Mouse (Mus musculus) bone marrow, adult 2 months (tissue): ENCODE results near the gene Vti1a.

ENCODE experiments used
- CTCF ChIP-seq: fragments of 200-500 bp; IDR thresholded peaks from 2 replicates; pipeline ENCODE4 v1.5.1; 2011; ENCODE audit warnings: low read length, control low read depth; ENCODE audit not compliant: control insufficient read depth, insufficient read depth
- POLR2A ChIP-seq: fragments of 200-500 bp; IDR thresholded peaks from 2 replicates; pipeline ENCODE4 v1.6.1; 2011; ENCODE audit warnings: low read depth, mild to moderate bottlenecking, control low read depth, low read length, borderline replicate concordance; ENCODE audit not compliant: control insufficient read depth

GRCm38 (mm10) chr19:55652693-55653265, 336.7 kb downstream of the Vti1a start:
- TF ChIP-seq CTCF (no peak), POLR2A (no peak)
